Mouse (Mus musculus) heart, adult 9 months (tissue): ENCODE measurements around the gene Sval2.

ENCODE experiments used
- DNase-seq, 2 experiments: peaks; one replicate each; pipeline ENCODE4 v3.0.0; 2022; ENCODE audit warnings: low spot score in 2 of 2

The Sval2 gene

GRCm38 (mm10) chr6:41852689-41853088 lies at the start of gene Sval2:
Gene Sval2 (plus strand): TSS chr6:41852989.
- DNase-seq, result no peak

GRCm38 (mm10) chr6:41824086-41824485 lies 28.7 kb upstream of the Sval2 start:
- DNase-seq, result no peak

- no peak for DNase-seq
These were observed 23.3 kb upstream of the Sval2 start for GRCm38 (mm10) chr6:41829516-41829915.

GRCm38 (mm10) chr6:41847235-41847634 lies 5.6 kb upstream of the Sval2 start, which contains the start of gene Pip:
Gene Pip (plus strand): TSS chr6:41847535.
- no peak for DNase-seq

GRCm38 (mm10) chr6:41864038-41864437 lies 11.2 kb downstream of the Sval2 start:
- DNase-seq, result no peak

GRCm38 (mm10) chr6:41911625-41912024 lies 58.8 kb downstream of the Sval2 start:
- no peak for DNase-seq
